Mouse (Mus musculus): ENCODE data around the gene Thap7.

Thap7 gene

DNA sequence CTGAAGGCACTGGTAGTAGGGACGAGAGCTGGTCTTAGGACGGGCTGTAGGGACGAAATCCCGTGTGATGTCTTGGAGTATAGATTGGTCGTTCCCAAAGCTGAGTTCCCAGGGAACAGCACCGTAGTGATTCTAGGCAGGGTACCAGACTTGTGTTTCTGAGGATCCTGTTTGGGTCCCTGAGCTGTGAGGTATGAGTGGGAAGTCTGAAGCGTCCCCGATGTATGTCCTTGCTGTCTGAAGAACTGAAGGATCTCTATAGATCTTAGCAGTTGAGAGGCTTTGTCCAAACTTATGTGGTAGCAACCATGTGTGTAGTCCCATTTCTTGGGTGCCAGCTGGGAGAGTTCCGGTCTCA lies 21.7 kb downstream of the Thap7 start:
- TF ChIP-seq GATA4 (IDR thresholded peaks at IDR 0.05; ENCODE audit: insufficient replicate concordance, low read length) = no peak

DNA sequence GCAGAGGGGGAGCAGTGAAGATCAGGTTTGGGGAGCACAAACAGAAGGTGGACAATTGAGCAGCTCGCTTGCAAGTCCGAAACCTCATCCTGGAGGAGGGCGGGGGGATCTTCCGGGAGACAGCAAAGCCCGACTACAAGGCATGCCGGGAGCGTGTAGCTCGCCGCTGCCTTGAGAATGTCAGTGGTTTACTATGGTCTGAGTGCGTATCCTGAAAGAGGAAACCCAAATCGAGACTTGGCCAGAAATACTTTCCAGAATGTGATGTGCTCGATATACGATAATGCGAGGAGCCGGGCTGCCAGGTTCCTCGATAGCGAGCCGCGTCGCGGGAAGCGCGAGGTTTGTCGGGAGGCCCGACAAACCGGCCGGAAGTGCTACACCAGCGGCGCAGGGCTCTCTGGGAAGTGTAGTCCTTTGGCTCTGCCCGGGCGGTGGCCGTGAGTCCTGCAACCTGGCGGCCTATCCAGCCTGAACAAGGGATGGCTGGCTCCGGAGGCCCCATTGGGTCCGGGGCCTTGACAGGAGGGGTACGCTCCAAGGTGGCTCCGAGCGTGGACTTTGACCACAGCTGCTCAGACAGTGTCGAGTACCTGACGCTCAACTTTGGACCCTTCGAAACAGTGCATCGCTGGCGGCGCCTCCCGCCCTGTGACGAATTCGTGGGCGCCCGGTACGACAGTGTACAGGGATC lies 22.2 kb downstream of the Thap7 start, which contains the start of gene Lztr1:
Lztr1 (plus strand) TSS at position 143 of the 694 bp plus-strand sequence.
- peak; percentile 48; the same call in 1 of the 2 replicates for TF ChIP-seq GATA4 (IDR thresholded peaks at IDR 0.05; ENCODE audit: insufficient replicate concordance, low read length)

DNA sequence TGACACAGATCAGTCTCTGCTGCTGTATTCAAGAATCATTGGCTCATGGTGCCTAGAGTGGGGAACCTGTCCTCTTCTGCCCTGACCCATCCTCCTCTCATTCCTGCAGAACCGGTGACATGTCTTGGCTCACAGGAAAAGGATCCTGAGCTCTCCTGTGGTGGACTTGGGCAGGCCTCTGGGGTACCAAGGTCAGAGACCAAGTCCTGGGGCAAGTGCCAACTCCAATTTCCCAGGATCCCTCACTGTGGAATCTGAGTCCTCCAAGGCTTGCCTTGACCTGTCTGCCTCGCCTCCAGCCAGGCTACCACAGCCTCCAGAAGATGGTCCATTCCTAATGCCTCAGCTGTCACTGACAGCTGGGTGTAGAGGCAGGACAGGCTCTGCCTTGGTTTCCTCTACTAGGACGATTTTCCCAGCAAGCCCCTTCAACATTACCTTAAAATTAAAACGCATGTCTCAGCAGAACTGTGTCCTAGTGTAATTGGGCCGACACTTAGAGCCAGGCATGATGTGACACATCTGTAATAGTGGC lies 23.9 kb downstream of the Thap7 start:
- TF ChIP-seq GATA4 (IDR thresholded peaks at IDR 0.05; ENCODE audit: insufficient replicate concordance, low read length) = no peak

DNA sequence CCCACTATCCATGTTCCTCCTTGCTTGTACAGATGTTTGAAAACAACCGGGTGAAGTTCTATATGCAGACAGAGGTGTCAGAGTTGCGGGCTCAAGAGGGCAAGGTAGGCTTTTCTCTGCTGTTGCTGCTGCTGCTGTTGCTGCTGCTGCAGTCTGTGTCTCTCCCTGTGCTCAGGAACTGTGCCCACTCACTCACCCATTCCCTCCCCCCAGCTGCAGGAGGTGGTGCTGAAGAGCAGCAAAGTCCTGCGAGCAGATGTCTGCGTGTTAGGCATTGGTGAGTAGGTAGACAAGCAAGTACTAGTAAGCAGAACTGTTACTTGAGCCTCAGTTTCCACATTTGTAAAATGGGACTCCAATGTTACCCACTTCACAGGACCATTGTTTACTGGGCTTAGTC lies 28.3 kb downstream of the Thap7 start:
- no peak for TF ChIP-seq GATA4 (IDR thresholded peaks at IDR 0.05; ENCODE audit: insufficient replicate concordance, low read length)

DNA sequence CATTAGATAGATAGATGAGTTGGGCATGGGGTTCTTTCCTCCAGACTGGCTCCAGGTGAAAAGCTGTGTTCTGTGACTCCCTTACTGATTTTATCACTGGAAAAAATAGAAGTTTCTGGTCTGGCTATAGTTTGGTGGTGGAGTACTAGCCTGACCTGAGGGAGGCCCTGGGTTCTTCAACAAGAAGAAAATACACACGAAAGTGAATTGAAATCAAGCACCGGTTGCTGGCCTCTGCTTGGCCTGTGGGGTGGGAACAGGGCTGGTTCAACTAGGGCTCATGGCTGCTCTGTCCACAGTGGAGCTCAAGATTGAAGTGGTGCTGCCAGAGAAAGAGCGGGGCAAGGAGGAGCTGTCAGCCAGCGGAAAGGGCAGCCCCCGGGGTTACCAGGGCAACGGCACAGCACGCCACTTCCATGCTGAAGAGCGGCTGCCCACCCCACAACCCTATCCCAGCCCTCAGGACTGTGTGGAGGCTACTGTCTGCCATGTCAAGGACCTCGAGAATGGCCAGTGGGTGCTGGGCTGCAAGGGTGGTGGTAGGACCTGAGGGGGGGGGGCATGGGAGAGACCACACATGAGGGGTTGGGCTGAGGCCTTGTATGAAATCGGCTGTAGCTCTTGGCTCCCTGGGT lies 31.6 kb downstream of the Thap7 start:
- no peak for TF ChIP-seq GATA4 (IDR thresholded peaks at IDR 0.05; ENCODE audit: insufficient replicate concordance, low read length)

DNA sequence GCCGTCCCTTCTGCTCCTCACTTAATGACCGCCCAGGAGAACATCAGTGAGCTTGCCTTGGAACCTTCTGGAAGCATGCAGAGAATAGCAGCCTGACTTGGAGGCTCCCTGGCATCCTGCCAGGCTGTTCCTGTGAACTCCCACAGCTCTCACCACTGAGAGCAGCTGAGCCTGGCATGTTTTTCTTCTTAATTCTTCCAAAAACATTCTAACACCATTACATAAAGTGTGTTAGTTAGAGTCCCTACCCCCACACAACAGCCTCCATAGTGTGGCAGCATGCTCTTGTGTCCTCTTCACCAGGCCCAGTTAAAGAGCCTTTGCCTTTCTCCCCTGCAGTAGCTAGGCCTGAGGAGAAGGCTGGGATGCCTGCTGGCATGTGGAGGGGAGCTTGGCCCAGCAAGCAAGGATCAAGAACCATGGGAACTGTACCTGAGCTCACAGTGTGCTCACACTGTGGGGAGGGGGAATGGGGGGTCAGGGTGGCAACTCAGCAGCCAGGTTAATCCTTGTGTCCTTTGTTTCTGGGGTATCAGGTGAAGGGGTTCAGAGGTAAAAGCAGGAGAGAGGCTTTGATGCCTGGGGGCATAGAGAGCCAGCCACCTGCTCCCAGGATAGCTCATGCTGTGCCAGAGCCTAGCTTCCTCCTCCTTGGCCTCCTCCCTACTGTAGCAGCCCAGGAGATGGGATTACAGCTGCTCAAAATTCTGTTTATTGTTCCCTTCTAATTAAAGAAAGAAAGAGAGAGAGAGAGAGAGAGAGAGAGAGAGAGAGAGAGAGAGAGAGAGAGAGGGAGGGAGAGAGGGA lies 34.2 kb downstream of the Thap7 start:
- no peak for TF ChIP-seq GATA4 (IDR thresholded peaks at IDR 0.05; ENCODE audit: insufficient replicate concordance, low read length)

DNA sequence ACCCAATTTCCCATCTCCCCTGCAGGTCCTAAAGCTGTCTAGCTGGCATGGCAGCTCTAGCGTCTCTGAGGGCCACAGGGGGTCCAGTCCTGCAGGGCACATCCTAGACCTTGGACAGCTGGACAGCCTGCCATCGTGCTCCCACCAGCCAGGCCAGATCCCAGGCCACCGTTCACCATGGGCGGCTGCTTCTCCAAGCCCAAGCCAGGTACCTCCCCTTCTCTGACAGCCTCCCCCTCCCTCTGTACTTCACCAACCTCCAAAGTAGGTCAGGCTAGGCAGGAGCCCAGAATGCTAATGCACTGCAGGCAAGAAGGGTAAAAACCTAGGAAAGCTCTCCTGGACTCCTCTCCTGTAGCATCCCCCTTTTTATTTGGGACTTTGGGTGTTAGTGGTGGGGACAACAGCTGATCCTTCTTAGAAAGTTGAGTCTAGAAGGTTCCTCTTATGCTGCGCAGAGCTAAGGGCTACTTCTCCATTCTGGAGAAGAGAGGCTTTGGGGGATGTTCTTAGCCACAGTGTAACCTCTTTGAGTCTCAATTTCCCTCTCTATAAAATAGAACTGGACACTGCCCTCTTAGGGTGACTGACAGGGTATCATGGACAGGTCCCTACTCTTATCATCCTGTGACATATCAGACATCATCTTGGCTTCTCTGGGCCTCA lies 38.9 kb downstream of the Thap7 start:
- no peak for TF ChIP-seq GATA4 (IDR thresholded peaks at IDR 0.05; ENCODE audit: insufficient replicate concordance, low read length)

DNA sequence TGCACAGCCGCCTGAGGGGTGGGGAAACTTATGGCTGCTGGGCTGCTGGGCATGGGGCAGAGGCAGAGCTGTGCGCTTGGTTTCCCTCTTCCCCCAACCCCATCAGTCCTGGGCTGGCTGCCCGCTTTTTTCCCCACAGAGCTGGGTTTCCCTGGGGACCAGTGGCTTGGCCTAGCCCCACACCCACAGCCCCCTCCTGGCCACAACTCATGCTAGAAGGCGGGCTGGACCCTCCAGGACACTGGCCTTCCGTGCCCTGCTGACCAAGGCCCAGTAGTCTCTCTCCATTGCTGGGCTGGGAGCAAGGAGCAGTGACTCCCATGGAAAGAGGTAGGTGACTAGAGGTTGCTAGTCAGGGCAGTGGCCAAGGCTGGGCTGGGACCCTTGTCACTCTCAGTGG lies 39.8 kb downstream of the Thap7 start:
- TF ChIP-seq GATA4 (IDR thresholded peaks at IDR 0.05; ENCODE audit: insufficient replicate concordance, low read length) = no peak

DNA sequence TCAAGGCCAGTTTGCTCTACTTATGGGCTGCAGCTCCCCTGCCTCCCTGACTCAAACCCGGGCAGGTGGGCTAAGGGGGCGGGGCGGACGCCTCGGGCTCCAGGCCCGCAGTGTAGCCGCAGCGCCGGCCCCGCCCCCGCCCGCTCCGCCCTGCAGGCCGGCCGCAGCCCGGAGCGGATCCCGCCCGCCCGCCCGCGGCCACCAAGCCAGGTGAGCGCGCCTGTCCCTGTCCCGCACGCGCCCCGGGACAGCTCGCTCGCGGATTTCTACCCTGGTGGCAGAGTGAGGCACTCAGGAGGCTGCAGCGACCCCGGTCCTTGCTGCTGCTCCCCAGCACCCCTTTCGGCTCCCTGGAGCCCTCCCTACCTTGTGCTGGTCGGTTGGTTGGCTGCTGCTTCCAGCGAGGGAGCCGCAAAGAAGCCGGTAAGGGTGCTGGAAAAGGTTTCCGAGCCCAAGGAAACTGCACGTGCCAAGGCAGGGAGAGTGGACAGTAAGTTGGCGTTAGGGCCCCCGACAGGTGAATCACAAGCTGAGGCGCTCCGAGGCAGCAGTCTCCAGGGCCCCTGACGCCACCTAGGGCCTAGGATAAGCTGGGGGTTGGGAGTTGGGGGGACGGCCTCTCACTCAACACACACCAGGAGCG lies 41.3 kb downstream of the Thap7 start, which contains the start of gene Aifm3:
Aifm3 (plus strand) TSS at position 143 of the 643 bp plus-strand sequence.
- TF ChIP-seq GATA4 (IDR thresholded peaks at IDR 0.05; ENCODE audit: insufficient replicate concordance, low read length) = no peak

DNA sequence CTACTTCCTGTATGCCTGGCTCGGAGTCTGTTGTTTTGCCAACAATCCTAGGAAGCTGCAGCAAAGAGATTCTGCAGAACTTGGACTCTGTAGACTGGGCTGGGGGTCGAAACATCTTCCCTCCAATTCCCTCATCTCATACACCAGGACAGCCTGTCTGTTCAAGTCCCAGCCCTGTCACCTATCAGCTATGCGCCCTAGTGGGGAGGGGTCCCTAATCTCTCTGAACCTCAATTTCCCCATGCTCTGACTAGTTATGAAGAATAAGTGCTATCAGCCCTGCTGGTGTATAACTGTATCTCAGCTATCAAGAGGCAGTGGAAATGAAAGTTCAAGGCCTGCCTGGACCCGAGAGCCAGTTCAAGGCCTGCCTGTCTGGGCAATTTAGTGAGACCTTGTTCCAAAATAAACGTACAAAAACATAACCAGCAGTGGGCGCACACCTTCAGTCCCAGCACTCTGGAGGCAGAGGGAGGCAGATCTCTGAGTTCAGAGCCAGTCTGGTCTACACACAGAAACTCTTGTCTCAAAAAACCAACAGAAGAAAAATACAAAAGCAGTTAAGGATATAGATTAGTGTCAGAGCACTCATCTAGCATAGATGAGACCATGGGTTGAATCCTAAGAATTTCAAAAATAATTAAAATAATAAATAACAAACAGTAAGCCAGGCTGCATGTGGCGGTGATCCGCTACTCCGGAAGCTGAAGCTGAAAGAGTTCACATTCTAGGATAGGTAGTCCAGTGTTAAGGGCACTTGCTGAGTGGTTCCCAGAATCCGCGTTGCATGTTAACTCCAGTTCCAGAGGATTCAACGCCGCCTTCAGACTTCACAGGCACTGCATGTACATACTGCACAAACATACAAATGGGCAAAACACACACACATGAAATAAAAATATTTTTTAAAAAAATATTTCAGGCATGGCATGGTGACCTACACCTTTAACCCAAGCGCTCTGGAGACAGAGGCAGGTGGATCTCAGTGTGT lies 42.2 kb downstream of the Thap7 start:
- TF ChIP-seq GATA4 (IDR thresholded peaks at IDR 0.05; ENCODE audit: insufficient replicate concordance, low read length) = no peak; the same call in 1 of the 2 replicates

DNA sequence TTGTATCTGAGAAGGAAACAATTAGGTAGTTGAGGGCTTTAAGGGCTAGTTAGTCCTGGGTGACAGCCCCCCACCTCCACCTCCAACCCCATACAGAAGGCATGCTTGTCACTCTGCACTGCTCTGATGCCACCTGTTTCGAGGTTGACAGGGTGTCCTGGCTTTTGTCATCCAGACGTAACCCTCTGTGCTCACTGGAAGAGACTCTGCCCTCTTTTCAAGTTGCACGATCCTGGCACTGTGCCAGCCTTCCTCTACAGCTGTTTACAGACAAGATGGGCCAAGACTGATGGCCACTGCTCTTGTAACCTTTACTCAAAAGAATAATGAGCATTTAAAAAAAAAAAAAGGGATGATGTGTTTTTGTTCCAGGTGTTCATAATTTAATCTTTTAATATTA lies 44.4 kb downstream of the Thap7 start:
- TF ChIP-seq GATA4 (IDR thresholded peaks at IDR 0.05; ENCODE audit: insufficient replicate concordance, low read length) = no peak

DNA sequence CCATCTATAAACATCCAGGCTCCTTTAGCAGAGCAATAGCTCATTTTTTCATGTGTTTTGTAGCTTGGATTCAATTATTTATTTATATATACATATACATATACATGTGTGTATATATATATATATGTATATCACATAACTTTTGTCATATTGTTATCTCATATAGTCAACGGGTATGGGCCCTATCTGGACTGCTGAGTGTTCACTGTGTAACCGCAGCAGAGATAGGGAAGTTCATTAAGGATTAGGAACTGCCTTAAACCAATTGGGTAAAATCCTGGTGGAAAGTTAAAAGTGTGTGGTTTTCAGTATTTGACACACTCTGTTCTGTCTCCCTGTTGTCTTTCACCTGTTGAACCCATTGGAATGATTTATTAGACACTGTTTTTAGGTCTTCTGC lies 49.5 kb downstream of the Thap7 start:
- TF ChIP-seq GATA4 (IDR thresholded peaks at IDR 0.05; ENCODE audit: insufficient replicate concordance, low read length) = no peak

DNA sequence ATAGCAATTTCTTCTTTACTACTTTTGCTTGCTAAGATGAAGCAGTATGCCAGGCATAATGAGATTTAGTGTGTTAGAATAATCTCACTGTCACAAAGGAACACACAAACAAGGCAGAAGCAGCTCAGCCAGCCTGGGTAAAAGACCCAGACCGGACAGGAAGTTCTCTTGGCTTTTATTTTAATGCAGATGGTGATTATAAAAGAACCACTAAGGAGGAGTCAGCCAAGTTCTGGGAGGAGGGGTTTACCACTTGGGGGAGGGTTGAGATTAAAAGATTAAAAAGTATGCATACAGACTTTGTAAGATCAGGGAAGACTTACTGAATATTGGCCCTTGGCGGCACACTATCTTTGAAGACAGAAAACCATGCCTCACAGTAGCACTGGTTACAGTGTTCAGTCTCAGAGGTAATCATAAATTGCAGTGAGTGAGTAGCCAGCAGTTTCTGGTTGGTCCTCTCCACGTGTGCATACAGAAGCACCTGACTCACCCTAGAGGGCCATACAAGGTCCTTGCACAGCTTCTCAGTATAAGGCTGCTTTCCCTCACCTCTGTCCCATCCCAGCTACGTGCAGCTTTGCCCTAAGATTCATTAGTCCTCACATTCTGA lies 52.5 kb downstream of the Thap7 start:
- TF ChIP-seq GATA4 (IDR thresholded peaks at IDR 0.05; ENCODE audit: insufficient replicate concordance, low read length) = no peak
